Mouse (Mus musculus) right cerebral cortex, postnatal 36 days (tissue): ENCODE data around the gene Zfp280b.
"Not testable (repeated sequence)": the region's sequence is repeated elsewhere in the genome, so short reads cannot be mapped to it uniquely, and the experiment has no call there.

Experiments used
- DNase-seq, 2 experiments: peaks; one replicate each; pipeline ENCODE4 v3.0.0; 2022; ENCODE audit warnings: low spot score in 2 of 2, mixed read lengths in 1 of 2

The Zfp280b gene

DNA sequence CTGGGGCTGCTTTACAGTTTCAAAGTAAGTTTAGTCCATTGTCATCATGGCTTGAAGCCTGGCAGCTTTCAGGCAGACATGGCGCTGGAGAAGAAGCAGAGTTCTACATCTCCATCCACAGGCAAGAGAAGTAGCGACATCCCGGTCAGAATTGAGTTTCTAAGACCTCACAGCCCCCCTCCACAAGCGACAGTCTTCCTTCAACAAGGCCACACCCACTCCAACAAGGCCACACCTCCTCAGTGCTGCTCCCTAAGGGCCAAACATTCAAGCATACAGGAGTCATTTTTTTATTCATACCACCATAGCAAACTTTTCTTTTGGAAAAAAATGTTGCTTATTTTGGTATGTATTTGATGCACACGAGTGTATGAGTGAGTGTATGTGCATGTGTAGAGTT, 2.0 kb upstream of the Zfp280b start:
- DNase-seq = no peak

GRCm38 (mm10) chr10:76031511-76032401, 694 bp upstream of the Zfp280b start:
- DNase-seq = no peak

DNA sequence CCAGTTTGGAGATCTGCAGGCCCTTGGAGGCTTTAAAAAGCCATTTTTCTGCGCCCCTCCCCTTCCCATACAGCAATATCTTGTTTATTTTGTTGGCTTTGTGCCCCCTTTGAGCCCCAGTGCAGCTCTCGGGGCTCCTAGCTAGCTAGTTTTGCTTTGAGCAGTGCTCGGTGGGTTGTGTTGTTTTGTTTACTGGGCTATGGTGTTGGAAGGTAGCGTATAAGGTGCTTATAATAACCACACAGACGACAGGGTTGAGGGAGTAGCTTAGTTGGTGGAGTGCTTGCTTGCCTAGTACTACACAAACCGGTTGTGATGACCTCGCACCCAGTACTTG, 637 bp downstream of the Zfp280b start:
- DNase-seq = no peak

GRCm38 (mm10) chr10:76034001-76034600, 1.7 kb downstream of the Zfp280b start:
- no peak for DNase-seq

- DNase-seq = no peak
These were observed 2.8 kb downstream of the Zfp280b start for GRCm38 (mm10) chr10:76035277-76035676.

DNA sequence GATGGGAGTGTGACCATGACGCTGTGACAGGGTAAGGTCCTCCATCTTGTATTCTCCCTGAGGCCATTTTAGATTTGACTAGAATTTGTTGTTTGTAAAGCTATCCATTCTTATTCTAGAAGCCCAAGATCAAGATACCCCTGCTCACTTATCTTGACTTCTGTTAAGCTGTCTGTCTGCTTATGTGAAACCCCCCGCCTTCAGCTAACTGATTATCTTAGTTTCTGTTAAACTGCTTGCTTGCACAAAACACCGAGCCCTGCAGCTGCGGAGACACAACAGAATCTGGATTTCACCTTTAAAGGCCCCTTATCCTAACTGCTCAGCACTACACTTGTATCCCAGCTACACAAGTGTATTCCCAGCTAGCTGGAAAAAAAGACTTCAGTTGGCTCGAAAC, 4.5 kb downstream of the Zfp280b start:
- no peak for DNase-seq

- no peak for DNase-seq
These were observed 12.9 kb downstream of the Zfp280b start for GRCm38 (mm10) chr10:76045343-76045742.

- no peak for DNase-seq
These were observed 14.3 kb downstream of the Zfp280b start for GRCm38 (mm10) chr10:76046754-76047153.

DNA sequence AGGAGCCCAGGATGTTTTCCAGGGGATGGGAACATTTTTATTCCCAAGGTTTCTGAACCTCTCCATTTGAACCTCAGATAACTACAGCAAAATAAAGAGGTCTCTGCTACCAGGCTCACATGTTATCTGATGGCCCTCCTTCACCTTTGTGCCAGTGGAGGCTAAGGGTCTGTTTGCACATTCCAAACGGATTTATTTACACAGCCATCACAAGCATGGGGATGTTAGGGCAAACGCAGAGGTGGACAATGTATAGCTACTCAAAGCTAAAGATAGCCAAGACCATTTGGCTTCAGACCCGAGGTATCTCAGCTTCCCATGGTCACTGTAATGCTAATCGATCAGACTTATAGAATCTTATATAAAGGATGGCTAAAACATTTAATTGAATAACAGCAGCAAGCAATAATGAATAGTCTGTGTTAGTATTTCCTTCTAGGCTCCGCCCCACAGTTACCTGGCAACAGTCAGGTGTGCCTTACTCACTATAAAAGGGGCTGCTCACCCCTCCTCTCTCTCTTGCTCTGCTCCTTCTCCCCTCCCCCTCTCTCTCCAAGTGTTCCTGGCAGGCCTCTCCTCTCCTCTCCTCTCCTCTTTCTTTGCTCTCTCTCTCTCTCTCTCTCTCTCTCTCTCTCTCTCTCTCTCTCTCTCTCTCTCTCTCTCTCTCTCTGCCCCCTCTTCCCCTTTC, 14.9 kb downstream of the Zfp280b start:
- no peak for DNase-seq

GRCm38 (mm10) chr10:76048967-76049366, 16.5 kb downstream of the Zfp280b start:
- no peak for DNase-seq

- DNase-seq = no peak
These were observed 19.4 kb downstream of the Zfp280b start for GRCm38 (mm10) chr10:76051860-76052259.

GRCm38 (mm10) chr10:76062439-76062838, 30.0 kb downstream of the Zfp280b start:
- DNase-seq = no peak

- no peak for DNase-seq
These were observed 35.5 kb downstream of the Zfp280b start for GRCm38 (mm10) chr10:76067674-76068613.

DNA sequence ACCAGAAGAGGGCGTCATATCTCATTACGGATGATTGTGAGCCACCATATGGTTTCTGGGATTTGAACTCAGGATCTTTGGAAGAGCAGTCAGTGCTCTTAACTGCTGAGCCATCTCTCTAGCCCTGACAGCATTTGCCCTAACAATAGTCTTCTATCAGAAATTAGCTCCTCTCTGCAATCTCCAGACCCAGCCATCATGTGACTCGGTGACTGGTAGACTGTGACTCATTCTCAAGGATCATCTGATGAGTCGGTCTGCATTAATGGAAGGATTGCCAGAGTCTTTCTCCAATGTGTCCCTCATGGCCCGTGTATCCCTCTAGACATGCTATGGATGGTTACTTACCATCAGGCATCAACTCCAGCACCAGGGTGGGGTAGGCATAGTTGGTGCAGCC, 39.6 kb downstream of the Zfp280b start:
- not testable (repeated sequence) for DNase-seq

- DNase-seq = not testable (repeated sequence)
These were observed 44.6 kb downstream of the Zfp280b start for GRCm38 (mm10) chr10:76077008-76077407.
